Mouse (Mus musculus): ENCODE measurements around the gene Ubr1. TPM values are rescaled to one million over a fixed set of nuclear protein-coding genes. Genes with fewer than 3 reads are reported as not detected.

The Ubr1 gene
- polyA plus RNA-seq, 1 experiment from 2014 or later = 18.5 TPM

DNA sequence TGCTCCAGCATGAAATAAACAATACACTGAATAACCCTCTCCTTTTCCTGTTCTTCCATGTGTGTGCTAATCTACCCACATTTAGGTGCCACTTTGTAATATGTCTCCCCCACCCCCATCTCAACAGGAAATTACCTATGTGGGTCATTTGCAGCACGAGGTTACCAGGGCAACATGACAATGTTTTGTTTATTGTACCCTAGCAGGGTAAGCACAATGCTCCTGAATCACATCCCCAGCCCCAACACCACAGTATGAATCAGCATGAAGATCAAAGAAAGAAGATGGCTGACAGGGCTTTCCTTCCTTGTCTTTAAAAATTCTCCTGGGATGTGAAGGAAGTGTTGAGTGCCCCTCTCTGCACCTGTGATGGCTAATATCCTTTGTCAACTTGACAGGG lies 117.9 kb downstream of the Ubr1 start:
- WGBS = 44% methylated on average over 1 of the region's 1 CpGs
- H3K9me3 ChIP-seq (replicated peaks; ENCODE audit: control insufficient read depth, low read length) = no peaks in the 10 kb centered on the region
- ATAC-seq (replicated peaks; ENCODE audit: extremely low read depth, insufficient read depth, low FRiP score) = no peak
- no peak overlapping the region for H3K9ac ChIP-seq (ENCODE audit: low read length)
- H3K27ac ChIP-seq (ENCODE audit: low read length) = no peak overlapping the region
- H3K4me2 ChIP-seq (ENCODE audit: low read depth, low read length) = no peak overlapping the region
- peaks cover 3% of the 10 kb centered on the region; the same call in 1 of the 2 replicates for H3K4me1 ChIP-seq (ENCODE audit: control insufficient read depth, insufficient read depth, low read length)
- H3K36me3 ChIP-seq (ENCODE audit: control insufficient read depth, insufficient read depth) = no peaks in the 10 kb centered on the region
- H3K4me3 ChIP-seq (ENCODE audit: low read length) = no peak overlapping the region
- no peaks in the 10 kb centered on the region for H3K27me3 ChIP-seq (ENCODE audit: control insufficient read depth, insufficient read depth, low read length)

GRCm38 (mm10) chr2:120850424-120851082 lies 120.0 kb downstream of the Ubr1 start, which contains the start of gene Ttbk2:
Gene Ttbk2, minus strand, starts transcription at chr2:120850604.
- 1% methylated on average over 39 of the region's 39 CpGs for WGBS
- H3K4me2 ChIP-seq (ENCODE audit: low read depth, low read length) = peak within 1 kb of the TSS; percentile 86
- ATAC-seq (replicated peaks; ENCODE audit: extremely low read depth, insufficient read depth, low FRiP score) = peak; percentile 99

DNA sequence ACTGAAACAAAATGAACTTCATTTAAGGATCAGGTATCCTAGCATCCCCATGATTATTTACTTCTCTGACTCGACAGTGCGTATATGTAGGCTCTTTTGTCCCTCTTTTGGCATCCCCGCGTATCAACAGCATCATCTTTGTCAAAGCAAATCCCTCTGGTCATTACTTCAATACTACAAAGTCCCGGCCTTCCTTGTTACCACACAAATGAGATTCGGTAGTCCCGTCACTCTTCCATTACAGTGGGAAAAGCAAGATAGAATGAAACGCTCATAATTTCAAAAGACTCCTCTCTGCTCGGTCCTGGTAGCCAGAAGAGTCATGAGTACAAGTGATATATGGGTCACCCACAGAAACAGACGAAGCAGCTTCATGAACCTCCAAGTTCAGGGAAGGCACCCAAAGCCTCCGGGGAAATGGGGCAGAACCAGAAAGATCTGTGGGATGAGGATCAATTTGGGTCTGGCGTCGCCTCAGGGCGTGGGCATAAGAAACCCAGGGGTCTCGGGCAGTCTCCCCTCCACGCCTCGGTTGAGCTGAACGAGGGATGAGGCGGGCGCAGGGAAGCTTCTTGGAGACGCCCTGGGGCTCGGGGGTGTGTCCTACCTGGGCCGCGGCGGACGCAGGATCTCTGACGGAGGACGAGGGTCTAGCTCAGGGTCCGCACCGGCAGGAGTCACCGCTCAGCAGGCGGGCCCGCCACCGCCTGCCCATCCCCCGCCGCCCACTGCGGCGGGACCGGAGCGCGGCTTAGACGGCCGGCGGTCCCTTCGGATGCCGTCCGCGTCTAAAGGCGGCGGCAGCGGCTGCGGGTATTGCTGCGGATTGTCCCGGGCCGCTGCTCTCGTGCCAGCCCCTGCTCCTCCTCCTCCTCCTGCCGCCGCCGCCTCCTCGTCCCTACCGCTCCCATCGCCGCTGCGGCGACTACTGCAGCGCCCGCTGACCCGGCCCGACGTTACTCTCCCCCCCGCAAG lies 120.8 kb downstream of the Ubr1 start, which contains the start of gene Cdan1:
Gene Cdan1, minus strand, starts transcription at position 680 of the 975 bp plus-strand sequence.
- H3K4me1 ChIP-seq (ENCODE audit: control insufficient read depth, insufficient read depth, low read length) = peaks cover 3% of the 10 kb centered on the region; the same call in 1 of the 2 replicates
- peak; percentile 61 for ATAC-seq (replicated peaks; ENCODE audit: extremely low read depth, insufficient read depth, low FRiP score)
- H3K27ac ChIP-seq (ENCODE audit: low read length) = peak within 1 kb of the TSS; percentile 72
- H3K4me3 ChIP-seq (ENCODE audit: low read length) = peak within 1 kb of the TSS; percentile 80
- H3K27me3 ChIP-seq (ENCODE audit: control insufficient read depth, insufficient read depth, low read length) = no peaks in the 10 kb centered on the region
- WGBS = 1% methylated on average over 61 of the region's 71 CpGs
- no peaks in the 10 kb centered on the region for H3K36me3 ChIP-seq (ENCODE audit: control insufficient read depth, insufficient read depth)
- H3K9ac ChIP-seq (ENCODE audit: low read length) = peak within 1 kb of the TSS; percentile 90
- peak within 1 kb of the TSS; percentile 86 for H3K4me2 ChIP-seq (ENCODE audit: low read depth, low read length)
- H3K9me3 ChIP-seq (replicated peaks; ENCODE audit: control insufficient read depth, low read length) = no peaks in the 10 kb centered on the region

More at GRCm38 (mm10) chr2:120850424-120851082, 120.0 kb downstream of the Ubr1 start, which contains the start of gene Ttbk2:
- Histone ChIP-seq H3K27me3 (ENCODE audit: control insufficient read depth, insufficient read depth, low read length) (no peaks in the 10 kb centered on the region), H3K9me3 (replicated peaks; ENCODE audit: control insufficient read depth, low read length) (no peaks in the 10 kb centered on the region), H3K9ac (ENCODE audit: low read length) (peak within 1 kb of the TSS; percentile 90), H3K4me1 (ENCODE audit: control insufficient read depth, insufficient read depth, low read length) (peaks cover 3% of the 10 kb centered on the region; the same call in 1 of the 2 replicates), H3K4me3 (ENCODE audit: low read length) (peak within 1 kb of the TSS; percentile 80), H3K27ac (ENCODE audit: low read length) (peak within 1 kb of the TSS; percentile 72), H3K36me3 (ENCODE audit: control insufficient read depth, insufficient read depth) (no peaks in the 10 kb centered on the region)

- Histone ChIP-seq H3K36me3 (ENCODE audit: control insufficient read depth, insufficient read depth) (no peaks in the 10 kb centered on the region), H3K4me2 (ENCODE audit: low read depth, low read length) (no peak overlapping the region), H3K9ac (ENCODE audit: low read length) (no peak overlapping the region), H3K27me3 (ENCODE audit: control insufficient read depth, insufficient read depth, low read length) (no peaks in the 10 kb centered on the region), H3K4me1 (ENCODE audit: control insufficient read depth, insufficient read depth, low read length) (peaks cover 6% of the 10 kb centered on the region; the same call in 1 of the 2 replicates), H3K27ac (ENCODE audit: low read length) (no peak overlapping the region), H3K4me3 (ENCODE audit: low read length) (no peak overlapping the region), H3K9me3 (replicated peaks; ENCODE audit: control insufficient read depth, low read length) (no peaks in the 10 kb centered on the region)
- WGBS = 97% methylated on average over 1 of the region's 1 CpGs
- no peak for ATAC-seq (replicated peaks; ENCODE audit: extremely low read depth, insufficient read depth, low FRiP score)
These were observed 125.2 kb downstream of the Ubr1 start for GRCm38 (mm10) chr2:120845280-120845679.

- H3K27ac ChIP-seq (ENCODE audit: low read length) = no peak overlapping the region
These were observed 126.5 kb downstream of the Ubr1 start for GRCm38 (mm10) chr2:120843990-120844389.

GRCm38 (mm10) chr2:120841211-120841610 lies 129.3 kb downstream of the Ubr1 start:
- H3K4me1 ChIP-seq (ENCODE audit: control insufficient read depth, insufficient read depth, low read length) = peaks cover 6% of the 10 kb centered on the region; the same call in 1 of the 2 replicates
- H3K27me3 ChIP-seq (ENCODE audit: control insufficient read depth, insufficient read depth, low read length) = no peaks in the 10 kb centered on the region
- 85% methylated on average over 1 of the region's 1 CpGs for WGBS
- H3K9ac ChIP-seq (ENCODE audit: low read length) = no peak overlapping the region
- no peaks in the 10 kb centered on the region; the same call in 1 of the 2 replicates for H3K36me3 ChIP-seq (ENCODE audit: control insufficient read depth, insufficient read depth)
- no peaks in the 10 kb centered on the region for H3K9me3 ChIP-seq (replicated peaks; ENCODE audit: control insufficient read depth, low read length)
- no peak overlapping the region for H3K4me3 ChIP-seq (ENCODE audit: low read length)
- ATAC-seq (replicated peaks; ENCODE audit: extremely low read depth, insufficient read depth, low FRiP score) = no peak
- no peak overlapping the region for H3K27ac ChIP-seq (ENCODE audit: low read length)
- no peak overlapping the region for H3K4me2 ChIP-seq (ENCODE audit: low read depth, low read length)

More at GRCm38 (mm10) chr2:120843990-120844389, 126.5 kb downstream of the Ubr1 start:
- no peaks in the 10 kb centered on the region for H3K36me3 ChIP-seq (ENCODE audit: control insufficient read depth, insufficient read depth)
- peaks cover 6% of the 10 kb centered on the region; the same call in 1 of the 2 replicates for H3K4me1 ChIP-seq (ENCODE audit: control insufficient read depth, insufficient read depth, low read length)
- no peak overlapping the region for H3K4me3 ChIP-seq (ENCODE audit: low read length)
- H3K4me2 ChIP-seq (ENCODE audit: low read depth, low read length) = no peak overlapping the region
- H3K9me3 ChIP-seq (replicated peaks; ENCODE audit: control insufficient read depth, low read length) = no peaks in the 10 kb centered on the region
- no peak for ATAC-seq (replicated peaks; ENCODE audit: extremely low read depth, insufficient read depth, low FRiP score)
- WGBS = 44% methylated on average over 4 of the region's 4 CpGs
- H3K27me3 ChIP-seq (ENCODE audit: control insufficient read depth, insufficient read depth, low read length) = no peaks in the 10 kb centered on the region
- no peak overlapping the region for H3K9ac ChIP-seq (ENCODE audit: low read length)

DNA sequence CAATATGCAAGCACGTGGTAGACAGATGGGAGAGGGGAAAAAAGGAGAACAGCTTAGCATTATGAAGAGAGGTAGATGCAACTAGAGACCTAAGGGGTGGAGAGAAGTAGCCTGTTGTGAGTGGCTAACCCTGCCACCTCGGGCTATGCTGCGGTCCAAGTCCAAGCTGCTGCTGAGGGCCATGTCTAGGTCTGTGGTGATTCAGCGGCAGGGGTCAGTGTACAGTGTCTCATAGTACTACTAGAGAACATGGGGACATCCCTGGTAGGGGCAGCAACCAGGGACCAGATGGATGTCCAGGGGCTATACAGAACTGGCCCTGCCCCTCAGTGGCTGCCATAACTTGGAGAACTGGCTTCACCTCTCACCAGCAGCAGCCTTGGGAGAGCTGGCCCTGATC lies 135.3 kb downstream of the Ubr1 start:
- Histone ChIP-seq H3K27me3 (ENCODE audit: control insufficient read depth, insufficient read depth, low read length) (no peaks in the 10 kb centered on the region), H3K36me3 (ENCODE audit: control insufficient read depth, insufficient read depth) (no peaks in the 10 kb centered on the region; the same call in 1 of the 2 replicates), H3K9me3 (replicated peaks; ENCODE audit: control insufficient read depth, low read length) (no peaks in the 10 kb centered on the region), H3K4me3 (ENCODE audit: low read length) (no peak overlapping the region), H3K4me1 (ENCODE audit: control insufficient read depth, insufficient read depth, low read length) (no peaks in the 10 kb centered on the region), H3K27ac (ENCODE audit: low read length) (no peak overlapping the region), H3K9ac (ENCODE audit: low read length) (no peak overlapping the region), H3K4me2 (ENCODE audit: low read depth, low read length) (no peak overlapping the region)
- ATAC-seq (replicated peaks; ENCODE audit: extremely low read depth, insufficient read depth, low FRiP score) = no peak
- WGBS = 88% methylated on average over 4 of the region's 4 CpGs

DNA sequence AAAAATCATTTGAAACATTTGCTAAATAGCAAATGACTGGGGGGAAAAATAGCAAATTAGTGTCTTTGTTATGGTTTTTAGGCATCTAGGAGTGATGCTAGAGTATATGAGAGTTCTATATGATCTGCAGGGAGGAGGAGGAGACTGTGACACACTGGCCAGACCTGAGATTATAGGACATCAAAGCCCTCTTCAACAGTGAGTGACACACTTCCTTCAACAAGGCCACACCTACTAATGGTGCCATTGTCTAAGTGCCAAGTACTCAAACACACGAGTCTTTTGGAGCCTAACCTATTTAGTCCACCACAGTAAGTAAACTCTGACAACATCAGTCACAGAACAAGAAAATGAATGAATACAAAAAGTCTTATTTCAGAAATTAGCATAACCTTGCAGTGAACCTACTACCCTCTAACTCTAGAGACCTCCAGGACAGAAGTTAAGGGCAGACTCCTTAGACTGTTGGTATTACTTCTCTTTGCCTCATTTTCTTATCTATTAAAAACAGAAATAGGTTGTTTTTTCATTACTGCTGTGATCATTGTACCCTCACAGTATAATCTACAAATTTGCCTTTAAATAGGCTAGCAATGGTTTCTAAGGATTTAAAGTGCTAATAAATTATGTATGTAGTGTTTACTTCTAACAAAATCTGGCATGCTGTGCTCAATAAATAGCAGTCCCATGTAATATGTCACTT lies 143.4 kb downstream of the Ubr1 start:
- Histone ChIP-seq H3K4me2 (ENCODE audit: low read depth, low read length) (no peak overlapping the region), H3K36me3 (ENCODE audit: control insufficient read depth, insufficient read depth) (0 out of 2 replicates have a peak, but pooled peaks cover 5% of the 10 kb centered on the region), H3K9ac (ENCODE audit: low read length) (no peak overlapping the region), H3K4me1 (ENCODE audit: control insufficient read depth, insufficient read depth, low read length) (no peaks in the 10 kb centered on the region), H3K27me3 (ENCODE audit: control insufficient read depth, insufficient read depth, low read length) (no peaks in the 10 kb centered on the region), H3K9me3 (replicated peaks; ENCODE audit: control insufficient read depth, low read length) (no peaks in the 10 kb centered on the region), H3K4me3 (ENCODE audit: low read length) (no peak overlapping the region), H3K27ac (ENCODE audit: low read length) (no peak overlapping the region)
- no peak for ATAC-seq (replicated peaks; ENCODE audit: extremely low read depth, insufficient read depth, low FRiP score)
- WGBS = 29% methylated on average over 1 of the region's 1 CpGs

All from heart, embryonic 16.5 days (tissue).